In genomic region chr17:24850773-24851127, GRCm38 (mm10) we compare ENCODE assay signal across 8 mouse cellular contexts. TPM values are rescaled to one million over a fixed set of nuclear protein-coding genes. Genes with fewer than 3 reads are reported as not detected.
DNase-seq lines count a peak whose midpoint lies in the region; ATAC-seq and TF ChIP-seq lines count a peak whose summit lies in the region.

No protein-coding gene starts in this region.

- H3K36me3 ChIP-seq in kidney, embryonic 16.5 days (ENCODE audit: insufficient read depth, low read length) = 0 out of 2 replicates have a peak, but pooled peaks cover 4% of the 10 kb centered on the region
- peaks cover 6% of the 10 kb centered on the region for H3K36me3 ChIP-seq in hindbrain, embryonic 16.5 days (ENCODE audit: control insufficient read depth, insufficient read depth, low read length)
- peaks cover 9% of the 10 kb centered on the region; the same call in 1 of the 2 replicates for H3K36me3 ChIP-seq in midbrain, embryonic 16.5 days (ENCODE audit: control insufficient read depth, insufficient read depth, low read length)

- under 1% methylated on average over 20 of the region's 20 CpGs for WGBS in kidney, embryonic 16.5 days
- under 1% methylated on average over 20 of the region's 20 CpGs for WGBS in hindbrain, embryonic 16.5 days
- WGBS in midbrain, embryonic 16.5 days = 1% methylated on average over 20 of the region's 20 CpGs

- H3K4me2 ChIP-seq in kidney, embryonic 16.5 days (replicated peaks; ENCODE audit: low read depth, low read length) = peak overlapping the region; percentile 78
- peak overlapping the region; percentile 72 for H3K4me2 ChIP-seq in hindbrain, embryonic 16.5 days (ENCODE audit: low read length)
- peak overlapping the region; percentile 87 for H3K4me2 ChIP-seq in midbrain, embryonic 16.5 days (ENCODE audit: low read length)

- peak overlapping the region; percentile 75 for H3K4me3 ChIP-seq in kidney, embryonic 16.5 days (ENCODE audit: low read length)
- H3K4me3 ChIP-seq in cortical plate, adult 2 months (ENCODE audit: insufficient read depth, low read length) = peak overlapping the region; percentile 72
- H3K4me3 ChIP-seq in hindbrain, embryonic 16.5 days (ENCODE audit: low read length) = peak overlapping the region; percentile 95
- H3K4me3 ChIP-seq in midbrain, embryonic 16.5 days (ENCODE audit: low read depth, low read length) = peak overlapping the region; percentile 76

- TF ChIP-seq POLR2A in cortical plate, adult 2 months (IDR thresholded peaks at IDR 0.05; ENCODE audit: extremely low read depth, insufficient read depth, low read length) = no peak

- no peak for DNase-seq in kidney, postnatal 36 days
- DNase-seq in right cerebral cortex, adult 18-20 months = no peak
- no peak for DNase-seq in layer of hippocampus, adult 8-10 months (ENCODE audit: low spot score in 2 of 2)
- no peak for DNase-seq in left cerebral cortex, adult 8-10 months (ENCODE audit: low spot score in 2 of 2)

- H3K9ac ChIP-seq in kidney, embryonic 16.5 days (replicated peaks; ENCODE audit: low read length) = peak overlapping the region; percentile 74
- peak overlapping the region; percentile 76 for H3K9ac ChIP-seq in hindbrain, embryonic 16.5 days (ENCODE audit: low read depth, low read length)
- H3K9ac ChIP-seq in midbrain, embryonic 16.5 days (ENCODE audit: low read depth, low read length) = peak overlapping the region; percentile 75

- no peak for TF ChIP-seq CTCF in cortical plate, adult 2 months (IDR thresholded peaks at IDR 0.05; ENCODE audit: extremely low read depth, insufficient read depth, low read length)

- H3K27me3 ChIP-seq in kidney, embryonic 16.5 days (ENCODE audit: insufficient read depth, low read length) = no peaks in the 10 kb centered on the region
- no peaks in the 10 kb centered on the region for H3K27me3 ChIP-seq in hindbrain, embryonic 16.5 days (replicated peaks; ENCODE audit: control insufficient read depth, insufficient read depth, low read length)
- no peaks in the 10 kb centered on the region for H3K27me3 ChIP-seq in midbrain, embryonic 16.5 days (ENCODE audit: control insufficient read depth, insufficient read depth, low read depth, low read length)

- no peak for ATAC-seq in kidney, embryonic 16.5 days (ENCODE audit: low FRiP score, low TSS enrichment)
- no peak for ATAC-seq in hindbrain, embryonic 16.5 days
- no peak for ATAC-seq in midbrain, embryonic 16.5 days

- H3K4me1 ChIP-seq in kidney, embryonic 16.5 days (ENCODE audit: insufficient read depth, low read length) = peaks cover 9% of the 10 kb centered on the region
- peaks cover 8% of the 10 kb centered on the region for H3K4me1 ChIP-seq in cortical plate, adult 2 months (ENCODE audit: control insufficient read depth, insufficient read depth, low read length)
- H3K4me1 ChIP-seq in hindbrain, embryonic 16.5 days (ENCODE audit: control insufficient read depth, insufficient read depth, low read depth, low read length) = peaks cover 15% of the 10 kb centered on the region
- H3K4me1 ChIP-seq in midbrain, embryonic 16.5 days (ENCODE audit: control insufficient read depth, insufficient read depth, low read length) = peaks cover 17% of the 10 kb centered on the region

- peak overlapping the region; percentile 41; the same call in 1 of the 2 replicates for H3K27ac ChIP-seq in kidney, embryonic 16.5 days (ENCODE audit: low read length)
- 0 out of 2 replicates have a peak overlapping the region, but pooled peaks have one; percentile 11 for H3K27ac ChIP-seq in cortical plate, adult 2 months (ENCODE audit: insufficient read depth, low read length)
- peak overlapping the region; percentile 81 for H3K27ac ChIP-seq in hindbrain, embryonic 16.5 days (ENCODE audit: low read depth, low read length)
- H3K27ac ChIP-seq in midbrain, embryonic 16.5 days (ENCODE audit: low read length) = peak overlapping the region; percentile 74

- no peaks in the 10 kb centered on the region for H3K9me3 ChIP-seq in kidney, embryonic 16.5 days (ENCODE audit: low read length)
- no peaks in the 10 kb centered on the region for H3K9me3 ChIP-seq in hindbrain, embryonic 16.5 days (ENCODE audit: control insufficient read depth, low read length)
- H3K9me3 ChIP-seq in midbrain, embryonic 16.5 days (replicated peaks; ENCODE audit: control insufficient read depth, low read length, poor library complexity, severe bottlenecking) = no peaks in the 10 kb centered on the region

RNA-seq across cellular contexts. Expression of gene Fahd1, which starts 0.6 kb away (rescaled TPM):
- polyA plus RNA-seq in kidney, embryonic 16.5 days (2015; fragmentation: Nextera tagmentation; extraction: Ambion mirVana) = 50.7 and 52.1 TPM in 2 replicates
- polyA plus RNA-seq in cortical plate, adult 2 months (2012; rRNA removed) = 21.8 and 25.1 TPM in 2 replicates
- 23.1 and 28.8 TPM in 2 replicates for polyA plus RNA-seq in hindbrain, embryonic 16.5 days (2015; fragmentation: Nextera tagmentation; extraction: Ambion mirVana)
- polyA plus RNA-seq in midbrain, embryonic 16.5 days (2015; fragmentation: Nextera tagmentation; extraction: Ambion mirVana) = 19.6 and 20.2 TPM in 2 replicates
- 10 to 100 TPM; 18.5 to 21.1 (median 20.6) TPM for total RNA-seq in layer of hippocampus, adult 8-10 months (2022)
- 10 to 100 TPM; 18.7 to 19.5 (median 19.1) TPM for total RNA-seq in left cerebral cortex, adult 8-10 months (2022)

RNA-seq across cellular contexts. Expression of gene Hagh, which starts 10.8 kb away (rescaled TPM):
- 63.4 and 75.6 TPM in 2 replicates for polyA plus RNA-seq in kidney, embryonic 16.5 days (2015; fragmentation: Nextera tagmentation; extraction: Ambion mirVana)
- polyA plus RNA-seq in cortical plate, adult 2 months (2012; rRNA removed) = 138 and 151 TPM in 2 replicates
- polyA plus RNA-seq in hindbrain, embryonic 16.5 days (2015; fragmentation: Nextera tagmentation; extraction: Ambion mirVana) = 71.4 and 86.9 TPM in 2 replicates
- polyA plus RNA-seq in midbrain, embryonic 16.5 days (2015; fragmentation: Nextera tagmentation; extraction: Ambion mirVana) = 62.9 and 72.2 TPM in 2 replicates
- 100 to 1,000 TPM; 121 to 133 (median 126) TPM for total RNA-seq in layer of hippocampus, adult 8-10 months (2022)
- 100 to 1,000 TPM; 129 to 143 (median 135) TPM for total RNA-seq in left cerebral cortex, adult 8-10 months (2022)

RNA-seq across cellular contexts. Expression of gene Igfals, which starts 15.0 kb away (rescaled TPM):
- polyA plus RNA-seq in kidney, embryonic 16.5 days (2015; fragmentation: Nextera tagmentation; extraction: Ambion mirVana) = 3.0 and 3.1 TPM in 2 replicates
- not detected in 2 replicates for polyA plus RNA-seq in cortical plate, adult 2 months (2012; rRNA removed)
- 0.15 TPM in 1 of 2 replicates, not detected in the other for polyA plus RNA-seq in hindbrain, embryonic 16.5 days (2015; fragmentation: Nextera tagmentation; extraction: Ambion mirVana)
- polyA plus RNA-seq in midbrain, embryonic 16.5 days (2015; fragmentation: Nextera tagmentation; extraction: Ambion mirVana) = not detected in 2 replicates
- total RNA-seq in layer of hippocampus, adult 8-10 months (2022) = not detected
- total RNA-seq in left cerebral cortex, adult 8-10 months (2022) = under 1 TPM in 2 of 4 experiments, not detected in 2; 0.17 to 0.25 TPM

RNA-seq across cellular contexts. Expression of gene Nubp2, which starts 35.4 kb away (rescaled TPM):
- 63.3 and 67.1 TPM in 2 replicates for polyA plus RNA-seq in kidney, embryonic 16.5 days (2015; fragmentation: Nextera tagmentation; extraction: Ambion mirVana)
- 24.6 and 27.3 TPM in 2 replicates for polyA plus RNA-seq in cortical plate, adult 2 months (2012; rRNA removed)
- 64.1 and 65.7 TPM in 2 replicates for polyA plus RNA-seq in hindbrain, embryonic 16.5 days (2015; fragmentation: Nextera tagmentation; extraction: Ambion mirVana)
- polyA plus RNA-seq in midbrain, embryonic 16.5 days (2015; fragmentation: Nextera tagmentation; extraction: Ambion mirVana) = 54.3 and 54.7 TPM in 2 replicates
- total RNA-seq in layer of hippocampus, adult 8-10 months (2022) = 10 to 100 TPM; 32.1 to 36.8 (median 33.3) TPM
- total RNA-seq in left cerebral cortex, adult 8-10 months (2022) = 10 to 100 TPM; 28.1 to 33.7 (median 32.0) TPM

RNA-seq across cellular contexts. Expression of gene Spsb3, which starts 35.7 kb away (rescaled TPM):
- 46.2 and 50.4 TPM in 2 replicates for polyA plus RNA-seq in kidney, embryonic 16.5 days (2015; fragmentation: Nextera tagmentation; extraction: Ambion mirVana)
- polyA plus RNA-seq in cortical plate, adult 2 months (2012; rRNA removed) = 91.9 and 92.7 TPM in 2 replicates
- polyA plus RNA-seq in hindbrain, embryonic 16.5 days (2015; fragmentation: Nextera tagmentation; extraction: Ambion mirVana) = 88.2 and 90.4 TPM in 2 replicates
- polyA plus RNA-seq in midbrain, embryonic 16.5 days (2015; fragmentation: Nextera tagmentation; extraction: Ambion mirVana) = 85.8 and 90.5 TPM in 2 replicates
- total RNA-seq in layer of hippocampus, adult 8-10 months (2022) = 10 to 100 TPM; 40.6 to 45.3 (median 41.8) TPM
- 10 to 100 TPM; 51.6 to 57.5 (median 55.3) TPM for total RNA-seq in left cerebral cortex, adult 8-10 months (2022)

Comparison
In these comparisons a context has a peak if more than half of its experiments do, and no peak if none do; other contexts are left out.
1. H3K27ac ChIP-seq: peak in every context shown above with its lines; median percentile 81 in hindbrain, embryonic 16.5 days; 74 in midbrain, embryonic 16.5 days; 41 in kidney, embryonic 16.5 days; 11 in cortical plate, adult 2 months.